Mouse (Mus musculus): ENCODE measurements around the gene Fras1. TPM values are rescaled to one million over a fixed set of nuclear protein-coding genes. Genes with fewer than 3 reads are reported as not detected.

Fras1 gene
- total and polyA plus RNA-seq, 3 experiments, result 2.1 to 5.8 (median 5.4) TPM

- Histone ChIP-seq H3K79me2 (replicated peaks; ENCODE audit: control insufficient read depth, extremely low read depth, insufficient read depth, poor library complexity, severe bottlenecking) (no peaks in the 10 kb centered on the region), H3K4me2 (ENCODE audit: insufficient read depth, low read depth, poor library complexity, severe bottlenecking) (no peak overlapping the region), H3K27me3 (replicated peaks) (no peaks in the 10 kb centered on the region), H3K4me1 (ENCODE audit: control insufficient read depth in 1 of 2, insufficient read depth in 2 of 2) (peaks cover 1 to 12% of the 10 kb centered on the region in 2 experiments; a peak in 3 of 4 replicates), H3K36me3 (replicated peaks in 1 of 2; ENCODE audit: control insufficient read depth in 1 of 2, insufficient read depth in 1 of 2, low read length in 1 of 2) (no peaks in the 10 kb centered on the region), H3K9ac (ENCODE audit: insufficient read depth, low read depth) (no peak overlapping the region), H3K4me3 (replicated peaks in 1 of 3; ENCODE audit: low read depth in 2 of 3, low read length in 2 of 3, poor library complexity in 1 of 3) (no peak overlapping the region), H3K9me3 (replicated peaks; ENCODE audit: low read length) (peaks cover 2% of the 10 kb centered on the region), H3K27ac (ENCODE audit: insufficient read depth, low read depth) (no peak overlapping the region)
- TF ChIP-seq CTCF (conservative IDR thresholded peaks at IDR 0.05 in 1 of 2, IDR thresholded peaks at IDR 0.05 in 1 of 2; ENCODE audit: low read depth in 2 of 2, low read length in 2 of 2), result peak in 1 of 2 experiments; percentile 65; a peak in 3 of 4 replicates
- TF ChIP-seq MAZ (IDR thresholded peaks at IDR 0.05; ENCODE audit: low read depth, low read length), result 0 out of 2 replicates have a peak, but pooled peaks have one; percentile 24
- TF ChIP-seq MAX (IDR thresholded peaks at IDR 0.05; ENCODE audit: low read length), result 0 out of 2 replicates have a peak, but pooled peaks have one; percentile 23
- peak; percentile 58 for TF ChIP-seq RAD21 (IDR thresholded peaks at IDR 0.05; ENCODE audit: low read depth, low read length)
- TF ChIP-seq MXI1 (IDR thresholded peaks at IDR 0.05; ENCODE audit: low read depth, low read length), result no peak
- peak; percentile 65 for TF ChIP-seq SMC3 (IDR thresholded peaks at IDR 0.05; ENCODE audit: low read depth, low read length)
- TF ChIP-seq MYC (IDR thresholded peaks at IDR 0.05; ENCODE audit: low read depth, low read length), result no peak
- no peak for TF ChIP-seq POLR2A (IDR thresholded peaks at IDR 0.05; ENCODE audit: low read depth, low read length)
- peak; percentile 34 for DNase-seq (ENCODE audit: extremely low read depth)
- dilution Hi-C loops (cut with MboI; ENCODE audit: extremely low pct_ligation_motif_present, extremely low pct_unique_long_range_greater_than_20kb, low sequenced_read_pairs), result no loop called here
- in situ Hi-C loops (cut with MboI; ENCODE audit: low pct_ligation_motif_present, low pct_unique_long_range_greater_than_20kb, low sequenced_read_pairs), result no loop called here
These were observed 21.8 kb upstream of the Fras1 start for GRCm38 (mm10) chr5:96351963-96352362.

DNA sequence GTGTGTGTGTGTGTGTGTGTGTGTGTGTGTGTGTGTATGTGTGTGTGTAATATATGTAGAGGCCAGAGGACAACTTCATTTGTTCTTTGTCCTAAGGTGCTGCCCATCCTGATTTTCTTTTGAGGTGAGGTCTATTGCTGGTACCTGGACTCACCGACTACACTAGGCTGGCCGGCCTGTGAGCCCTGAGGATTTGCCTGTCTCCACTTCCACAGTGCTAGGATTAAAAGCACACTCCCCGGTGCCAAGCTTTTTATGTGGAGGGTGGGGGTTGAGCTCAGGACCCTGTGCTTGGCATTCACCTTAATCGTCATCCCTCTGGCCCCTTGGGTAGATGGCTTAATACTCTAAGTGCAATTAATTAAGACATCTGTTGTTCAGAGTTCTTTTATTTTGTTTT is 9.8 kb upstream of the Fras1 start:
- dilution Hi-C loops (cut with MboI; ENCODE audit: extremely low pct_ligation_motif_present, extremely low pct_unique_long_range_greater_than_20kb, low sequenced_read_pairs) (no loop called here), in situ Hi-C loops (cut with MboI; ENCODE audit: low pct_ligation_motif_present, low pct_unique_long_range_greater_than_20kb, low sequenced_read_pairs) (no loop called here)
- Histone ChIP-seq H3K4me1 (ENCODE audit: control insufficient read depth in 1 of 2, insufficient read depth in 2 of 2) (peaks cover 0 to 3% of the 10 kb centered on the region in 2 experiments; a peak in 1 of 4 replicates), H3K36me3 (replicated peaks in 1 of 2; ENCODE audit: control insufficient read depth in 1 of 2, insufficient read depth in 1 of 2, low read length in 1 of 2) (no peaks in the 10 kb centered on the region), H3K27me3 (replicated peaks) (no peaks in the 10 kb centered on the region), H3K4me2 (ENCODE audit: insufficient read depth, low read depth, poor library complexity, severe bottlenecking) (no peak overlapping the region), H3K9me3 (replicated peaks; ENCODE audit: low read length) (no peaks in the 10 kb centered on the region), H3K4me3 (replicated peaks in 1 of 3; ENCODE audit: low read depth in 2 of 3, low read length in 2 of 3, poor library complexity in 1 of 3) (no peak overlapping the region), H3K27ac (ENCODE audit: insufficient read depth, low read depth) (no peak overlapping the region), H3K9ac (ENCODE audit: insufficient read depth, low read depth) (no peak overlapping the region), H3K79me2 (replicated peaks; ENCODE audit: control insufficient read depth, extremely low read depth, insufficient read depth, poor library complexity, severe bottlenecking) (no peaks in the 10 kb centered on the region)
- no peak for DNase-seq (ENCODE audit: extremely low read depth)
- TF ChIP-seq ZC3H11A (IDR thresholded peaks at IDR 0.05; ENCODE audit: low read depth, low read length) (no peak), ZMIZ1 (IDR thresholded peaks at IDR 0.05; ENCODE audit: low read depth, low read length) (no peak), POLR2A (IDR thresholded peaks at IDR 0.05; ENCODE audit: low read depth, low read length) (no peak), MYC (IDR thresholded peaks at IDR 0.05; ENCODE audit: low read depth, low read length) (no peak), USF2 (conservative IDR thresholded peaks at IDR 0.05; ENCODE audit: low read depth, low read length) (no peak), RAD21 (IDR thresholded peaks at IDR 0.05; ENCODE audit: low read depth, low read length) (no peak), RCOR1 (conservative IDR thresholded peaks at IDR 0.05; ENCODE audit: low read depth, low read length) (no peak), IRF4 (IDR thresholded peaks at IDR 0.05; ENCODE audit: low read depth, low read length) (no peak), MAZ (IDR thresholded peaks at IDR 0.05; ENCODE audit: low read depth, low read length) (no peak), NRF1 (IDR thresholded peaks at IDR 0.05; ENCODE audit: low read depth, low read length) (no peak), MEF2A (IDR thresholded peaks at IDR 0.05; ENCODE audit: borderline replicate concordance, low read depth, low read length) (no peak), CHD1 (IDR thresholded peaks at IDR 0.05; ENCODE audit: low read depth, low read length) (no peak), POLR2AphosphoS2 (IDR thresholded peaks at IDR 0.05; ENCODE audit: low read depth, low read length) (no peak), SIN3A (IDR thresholded peaks at IDR 0.05; ENCODE audit: low read length) (no peak), CTCF (conservative IDR thresholded peaks at IDR 0.05 in 1 of 2, IDR thresholded peaks at IDR 0.05 in 1 of 2; ENCODE audit: low read depth in 2 of 2, low read length in 2 of 2) (no peak), KAT2A (IDR thresholded peaks at IDR 0.05; ENCODE audit: insufficient replicate concordance, low read length) (no peak), MAX (IDR thresholded peaks at IDR 0.05; ENCODE audit: low read length) (no peak), JUND (conservative IDR thresholded peaks at IDR 0.05; ENCODE audit: low read depth, low read length) (no peak)
